Mouse (Mus musculus) MEL (cell line): Measurements from ENCODE around the gene Tsc2. TPM values are rescaled to one million over a fixed set of nuclear protein-coding genes. Genes with fewer than 3 reads are reported as not detected.
A peak's percentile ranks its signal among the peaks of the same experiment; 100 is the strongest.

Source experiments
- DNase-seq: peaks from one replicate; pipeline ENCODE4 v3.0.0; 2011; ENCODE audit warnings: low read depth, low spot score
- H3K27ac ChIP-seq: 2 replicates; pipeline ENCODE4 v1.5.1; 2012; ENCODE audit warnings: low read depth, mild to moderate bottlenecking, control low read depth, low read length, moderate library complexity; ENCODE audit not compliant: control insufficient read depth
- H3K27me3 ChIP-seq, 2 experiments: fragments of 150-350 bp in 1 of 2; sonication (generic) in 1 of 2; 2 replicates each; pipeline ENCODE4 v1.6.1; 2012; ENCODE audit warnings: low read length in 2 of 2, mild to moderate bottlenecking in 2 of 2, improper control_type of control experiment in 1 of 2, moderate library complexity in 1 of 2; ENCODE audit not compliant: insufficient read depth in 2 of 2, control insufficient read depth in 1 of 2
- H3K36me3 ChIP-seq, 2 experiments: 2 replicates each; pipeline ENCODE4 v1.6.1; 2012 to 2014; ENCODE audit warnings: low read length in 2 of 2, improper control_type of control experiment in 1 of 2, inconsistent platforms in 1 of 2, mild to moderate bottlenecking in 1 of 2; ENCODE audit not compliant: insufficient read depth in 2 of 2, control insufficient read depth in 1 of 2
- H3K4me1 ChIP-seq, 2 experiments: fragments of 150-350 bp in 1 of 2; sonication (generic) in 1 of 2; 2 replicates each; pipeline ENCODE4 v1.6.1; 2012; ENCODE audit warnings: low read length in 2 of 2, improper control_type of control experiment in 1 of 2, mild to moderate bottlenecking in 1 of 2; ENCODE audit not compliant: insufficient read depth in 2 of 2, control insufficient read depth in 1 of 2
- H3K4me3 ChIP-seq, 2 experiments: fragments of 150-350 bp in 1 of 2; sonication (generic) in 1 of 2; 2 replicates each; pipeline ENCODE4 v1.5.1; 2012; ENCODE audit warnings: low read depth in 2 of 2, low read length in 2 of 2, mild to moderate bottlenecking in 2 of 2, moderate library complexity in 2 of 2, control low read depth in 1 of 2, improper control_type of control experiment in 1 of 2; ENCODE audit not compliant: control insufficient read depth in 1 of 2, insufficient read depth in 1 of 2
- H3K79me2 ChIP-seq: 2 replicates; pipeline ENCODE4 v1.6.1; 2012; ENCODE audit warnings: mild to moderate bottlenecking, low read length, moderate library complexity; ENCODE audit not compliant: control insufficient read depth, poor library complexity, insufficient read depth
- H3K9ac ChIP-seq: 2 replicates; pipeline ENCODE4 v1.6.1; 2012; ENCODE audit warnings: low read depth, mild to moderate bottlenecking, control low read depth, low read length, moderate library complexity; ENCODE audit not compliant: control insufficient read depth, poor library complexity, severe bottlenecking
- H3K9me3 ChIP-seq: fragments of 150-350 bp; sonication (generic); replicated peaks from 2 replicates; pipeline ENCODE4 v1.6.1; 2012; ENCODE audit warnings: mild to moderate bottlenecking, low read length, improper control_type of control experiment, moderate library complexity; ENCODE audit not compliant: insufficient read depth
- CHD1 ChIP-seq: IDR thresholded peaks from 2 replicates; pipeline ENCODE4 v1.6.1; 2012; ENCODE audit warnings: low read depth, mild to moderate bottlenecking, inconsistent platforms, low read length, improper control_type of control experiment
- CHD2 ChIP-seq: IDR thresholded peaks from 2 replicates; pipeline ENCODE4 v1.6.1; 2011; ENCODE audit warnings: low read length, improper control_type of control experiment
- E2F4 ChIP-seq: IDR thresholded peaks from 2 replicates; pipeline ENCODE4 v1.6.1; 2011; ENCODE audit warnings: low read depth, low read length, improper control_type of control experiment, borderline replicate concordance
- ETS1 ChIP-seq: IDR thresholded peaks from 2 replicates; pipeline ENCODE4 v1.6.1; 2012; ENCODE audit warnings: low read depth, mild to moderate bottlenecking, inconsistent platforms, low read length, improper control_type of control experiment, moderate library complexity
- KAT2A ChIP-seq: conservative IDR thresholded peaks from 2 replicates; pipeline ENCODE4 v1.6.1; 2012; ENCODE audit warnings: low read depth, low read length, improper control_type of control experiment, inconsistent platforms
- MAX ChIP-seq: IDR thresholded peaks from 2 replicates; pipeline ENCODE4 v1.6.1; 2011; ENCODE audit warnings: low read length, improper control_type of control experiment
- MAZ ChIP-seq: IDR thresholded peaks from 2 replicates; pipeline ENCODE4 v1.6.1; 2012; ENCODE audit warnings: low read depth, mild to moderate bottlenecking, inconsistent platforms, low read length, improper control_type of control experiment
- MXI1 ChIP-seq: IDR thresholded peaks from 2 replicates; pipeline ENCODE4 v1.6.1; 2011; ENCODE audit warnings: mild to moderate bottlenecking, low read depth, low read length, improper control_type of control experiment
- NELFE ChIP-seq: IDR thresholded peaks from 2 replicates; pipeline ENCODE4 v1.6.1; 2011; ENCODE audit warnings: low read depth, low read length, improper control_type of control experiment
- POLR2A ChIP-seq, 2 experiments: IDR thresholded peaks; 2 replicates each; pipeline ENCODE4 v1.6.1; 2011 to 2012; ENCODE audit warnings: low read length in 2 of 2, mild to moderate bottlenecking in 2 of 2, control low read depth in 1 of 2, improper control_type of control experiment in 1 of 2, low read depth in 1 of 2, moderate library complexity in 1 of 2; ENCODE audit not compliant: control insufficient read depth in 1 of 2, insufficient read depth in 1 of 2, poor library complexity in 1 of 2
- POLR2AphosphoS2 ChIP-seq: IDR thresholded peaks from 2 replicates; pipeline ENCODE4 v1.6.1; 2011; ENCODE audit warnings: low read length, improper control_type of control experiment
- POLR2AphosphoS5 ChIP-seq: IDR thresholded peaks from 2 replicates; pipeline ENCODE4 v1.6.1; 2012; ENCODE audit warnings: low read depth, borderline replicate concordance, mild to moderate bottlenecking, inconsistent platforms, low read length, moderate library complexity, mixed read lengths
- RCOR1 ChIP-seq: IDR thresholded peaks from 2 replicates; pipeline ENCODE4 v1.6.1; 2012; ENCODE audit warnings: low read depth, mild to moderate bottlenecking, inconsistent platforms, low read length, improper control_type of control experiment
- TAL1 ChIP-seq: IDR thresholded peaks from 2 replicates; pipeline ENCODE4 v1.6.1; 2012; ENCODE audit warnings: mild to moderate bottlenecking, inconsistent platforms, low read length, moderate library complexity, mixed read lengths
- TBP ChIP-seq: IDR thresholded peaks from 2 replicates; pipeline ENCODE4 v1.8.0; 2011; ENCODE audit warnings: low read depth, low read length, improper control_type of control experiment
- ZC3H11A ChIP-seq: IDR thresholded peaks from 2 replicates; pipeline ENCODE4 v1.6.1; 2012; ENCODE audit warnings: low read depth, mild to moderate bottlenecking, inconsistent platforms, low read length, improper control_type of control experiment
- ZMIZ1 ChIP-seq: IDR thresholded peaks from 2 replicates; pipeline ENCODE4 v1.6.1; 2012; ENCODE audit warnings: low read depth, mild to moderate bottlenecking, inconsistent platforms, low read length, improper control_type of control experiment, moderate library complexity
- ZNF384 ChIP-seq: IDR thresholded peaks from 2 replicates; pipeline ENCODE4 v1.6.1; 2012; ENCODE audit warnings: low read depth, mild to moderate bottlenecking, inconsistent platforms, low read length, improper control_type of control experiment
- polyA plus RNA-seq, 2 experiments: library from polyadenylated mRNA; stranded (reverse) in 1 of 2; unstranded in 1 of 2; fragments of >175 nt in 1 of 2; fragments of >200 nt in 1 of 2; gene quantifications; 2 replicates each; pipeline versions ENCODE4 v1.2.1 to v1.2.4; 2012; ENCODE audit warnings: low replicate concordance in 2 of 2, low read depth in 1 of 2; ENCODE audit not compliant: insufficient read length in 2 of 2, insufficient read depth in 1 of 2, missing spikeins in 1 of 2
- total RNA-seq: library from RNA; depleted of rRNA; stranded (reverse); fragments of 300-350 nt; gene quantifications from 2 replicates; pipeline ENCODE4 v1.2.3, GENCODE M21; 2012

Gene Tsc2
- total and polyA plus RNA-seq, 3 experiments, result 48.8 to 99.2 TPM; not detected in 1

DNA sequence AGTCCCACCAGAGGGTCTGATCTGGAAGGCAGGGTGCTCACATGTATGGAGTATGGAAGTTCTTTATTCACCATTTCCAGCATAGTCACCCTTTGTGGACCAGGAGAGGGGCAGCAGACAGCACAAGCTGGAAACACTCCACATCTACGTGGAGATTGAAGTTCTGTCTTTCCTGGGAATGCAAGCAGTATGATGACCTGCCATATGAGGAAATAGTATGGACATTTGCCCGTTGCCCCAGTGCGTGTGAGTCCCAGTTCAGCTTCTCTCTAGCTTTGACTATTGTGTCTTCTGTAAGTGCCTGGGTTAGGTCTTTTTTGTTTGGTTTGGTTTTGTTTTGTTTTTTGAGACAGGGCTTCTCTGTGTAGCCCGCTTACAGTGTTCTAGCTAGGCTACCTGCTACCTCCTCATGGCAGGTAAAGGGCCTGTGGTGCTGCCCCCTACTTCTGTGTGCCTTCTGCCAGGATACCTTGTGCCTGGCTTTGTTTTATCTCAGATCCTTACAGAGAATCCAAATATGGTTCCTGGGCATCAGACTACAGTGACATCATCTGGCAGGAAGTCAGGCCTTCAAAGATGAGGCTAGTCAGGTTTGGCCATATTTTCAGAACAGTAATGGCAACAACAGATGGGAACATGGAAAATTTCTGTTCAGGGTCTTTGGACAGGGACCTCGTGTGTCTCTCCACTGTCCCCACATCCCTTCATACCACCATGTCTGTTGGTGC is 72.0 kb downstream of the Tsc2 start:
- Histone ChIP-seq H3K27ac (peak overlapping the region; percentile 6; the same call in 1 of the 2 replicates), H3K4me3 (no peak overlapping the region), H3K27me3 (no peaks in the 10 kb centered on the region), H3K36me3 (peaks cover 0 to 13% of the 10 kb centered on the region in 2 experiments; a peak in 2 of 4 replicates), H3K79me2 (no peaks in the 10 kb centered on the region), H3K4me1 (peaks cover 3 to 16% of the 10 kb centered on the region in 2 experiments; a peak in 3 of 4 replicates), H3K9me3 (no peaks in the 10 kb centered on the region), H3K9ac (no peak overlapping the region)
- no peak for TF ChIP-seq POLR2A (IDR thresholded peaks at IDR 0.05; ENCODE audit: control insufficient read depth in 1 of 2, insufficient read depth in 1 of 2, low read depth in 1 of 2, low read length in 2 of 2, poor library complexity in 1 of 2)
- TF ChIP-seq NELFE, result no peak
- TF ChIP-seq KAT2A, result no peak
- no peak for TF ChIP-seq RCOR1
- no peak for TF ChIP-seq ETS1
- TF ChIP-seq E2F4, result no peak
- no peak for TF ChIP-seq CHD2
- no peak for TF ChIP-seq TAL1
- TF ChIP-seq MXI1, result no peak
- no peak for TF ChIP-seq POLR2AphosphoS2
- no peak for TF ChIP-seq MAX
- no peak for TF ChIP-seq ZNF384
- no peak for TF ChIP-seq POLR2AphosphoS5
- no peak for TF ChIP-seq ZC3H11A
- no peak for TF ChIP-seq MAZ
- DNase-seq, result no peak

DNA sequence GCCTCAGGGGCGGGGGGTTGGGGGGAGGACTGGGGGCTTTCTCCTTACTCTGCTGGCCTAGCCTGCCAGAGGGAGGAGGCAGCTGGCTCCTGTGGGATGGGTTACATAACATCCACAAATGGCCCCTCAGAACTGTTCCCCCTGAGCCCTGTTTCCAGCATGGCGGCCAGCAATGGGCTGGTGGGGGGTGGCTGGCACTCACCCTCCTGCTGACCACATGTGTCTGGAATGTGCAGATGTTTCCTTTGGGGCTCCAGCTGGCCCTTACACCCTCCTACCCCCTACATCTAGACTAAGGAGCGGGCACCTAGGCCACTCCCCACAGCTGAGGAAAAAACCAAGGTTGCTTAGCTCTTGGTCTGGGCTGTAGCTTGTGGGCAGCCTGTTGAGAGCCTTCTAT is 73.3 kb downstream of the Tsc2 start:
- Histone ChIP-seq H3K79me2 (no peaks in the 10 kb centered on the region), H3K27ac (no peak overlapping the region), H3K9me3 (no peaks in the 10 kb centered on the region), H3K9ac (no peak overlapping the region), H3K36me3 (peaks cover 0 to 13% of the 10 kb centered on the region in 2 experiments; a peak in 2 of 4 replicates), H3K4me1 (peaks cover 3 to 16% of the 10 kb centered on the region in 2 experiments; a peak in 3 of 4 replicates), H3K27me3 (no peaks in the 10 kb centered on the region), H3K4me3 (no peak overlapping the region)
- TF ChIP-seq TBP (no peak), POLR2A (IDR thresholded peaks at IDR 0.05; ENCODE audit: control insufficient read depth in 1 of 2, insufficient read depth in 1 of 2, low read depth in 1 of 2, low read length in 2 of 2, poor library complexity in 1 of 2) (no peak), ZMIZ1 (no peak), CHD1 (no peak)
- no peak for DNase-seq
